Mouse (Mus musculus) embryonic facial prominence, embryonic 11.5 days (tissue): ENCODE measurements around the gene Pstk. TPM values are rescaled to one million over a fixed set of nuclear protein-coding genes. Genes with fewer than 3 reads are reported as not detected.

Experiments
- ATAC-seq: fragments of 200-750 bp; cut with Nextera tagmentation; replicated peaks from 2 replicates; pipeline ENCODE4 v1.8.0; 2017; ENCODE audit warnings: low read depth; ENCODE audit not compliant: insufficient number of reproducible peaks, low FRiP score, low TSS enrichment
- DNase-seq: peaks from one replicate; pipeline ENCODE4 v3.0.0-alpha.2; 2015; ENCODE audit warnings: low spot score
- H3K27ac ChIP-seq: fragments of 300-500 bp; sonication (generic); replicated peaks from 2 replicates; pipeline ENCODE4 v1.5.1; 2014; ENCODE audit warnings: mild to moderate bottlenecking, low read depth, low read length, control low read depth
- H3K27me3 ChIP-seq: fragments of 300-500 bp; sonication (generic); 2 replicates; pipeline ENCODE4 v1.6.1; 2014; ENCODE audit warnings: mild to moderate bottlenecking, low read length, moderate library complexity, mixed read lengths; ENCODE audit not compliant: control insufficient read depth, insufficient read depth
- H3K36me3 ChIP-seq: fragments of 300-500 bp; sonication (generic); replicated peaks from 2 replicates; pipeline ENCODE4 v1.6.1; 2014; ENCODE audit warnings: low read depth, mild to moderate bottlenecking, low read length, moderate library complexity, mixed read lengths; ENCODE audit not compliant: control insufficient read depth, insufficient read depth
- H3K4me1 ChIP-seq: fragments of 300-500 bp; sonication (generic); 2 replicates; pipeline ENCODE4 v1.6.1; 2014; ENCODE audit warnings: low read length, mixed read lengths; ENCODE audit not compliant: control insufficient read depth, insufficient read depth
- H3K4me2 ChIP-seq: fragments of 300-500 bp; sonication (generic); 2 replicates; pipeline ENCODE4 v1.6.1; 2014; ENCODE audit warnings: low read depth, mild to moderate bottlenecking, control low read depth, low read length, moderate library complexity
- H3K4me3 ChIP-seq: fragments of 300-500 bp; sonication (generic); 2 replicates; pipeline ENCODE4 v1.5.1; 2014; ENCODE audit warnings: low read depth, low read length, control low read depth
- H3K9ac ChIP-seq: fragments of 300-500 bp; sonication (generic); replicated peaks from 2 replicates; pipeline ENCODE4 v1.6.1; 2014; ENCODE audit warnings: mild to moderate bottlenecking, control low read depth, low read length
- H3K9me3 ChIP-seq: fragments of 300-500 bp; sonication (generic); replicated peaks from 2 replicates; pipeline ENCODE4 v1.6.1; 2016; ENCODE audit warnings: mild to moderate bottlenecking, low read length, inconsistent platforms, mixed read lengths; ENCODE audit not compliant: control insufficient read depth
- WGBS: fragments of 180-500 bp; shearing (Covaris S2); extraction: QIAGEN DNeasy Blood & Tissue Kit; methylation state at CpG from one replicate; pipeline ENCODE4 v1.1.7; 2014; 5-methylcytosine and 5-hydroxymethylcytosine counted together
- polyA plus RNA-seq: library from polyadenylated mRNA; unstranded; fragments of >200 nt; fragmentation: Nextera tagmentation; extraction: Ambion mirVana; gene quantifications from 2 replicates; pipeline ENCODE4 v1.2.1, GENCODE M21; 2014

Gene Pstk
- 66.6 and 70.0 TPM in 2 replicates for polyA plus RNA-seq

GRCm38 (mm10) chr7:131370648-131371469, at the start of gene Pstk:
Gene Pstk, plus strand, starts transcription at chr7:131371141.
- WGBS = 5% methylated on average over 47 of the region's 47 CpGs
- H3K4me3 ChIP-seq = peak within 1 kb of the TSS; percentile 72
- DNase-seq (peak; percentile 93), ATAC-seq (peak; percentile 93)
- H3K27ac ChIP-seq = peak within 1 kb of the TSS; percentile 89
- peak within 1 kb of the TSS; percentile 95 for H3K9ac ChIP-seq
- no peaks in the 10 kb centered on the region for H3K4me1 ChIP-seq
- H3K4me2 ChIP-seq = peak within 1 kb of the TSS; percentile 62
- H3K27me3 ChIP-seq = no peaks in the 10 kb centered on the region
- H3K9me3 ChIP-seq = no peaks in the 10 kb centered on the region
- no peaks in the 10 kb centered on the region for H3K36me3 ChIP-seq

GRCm38 (mm10) chr7:131322192-131322591, 48.7 kb upstream of the Pstk start, which contains the start of gene Cuzd1:
Gene Cuzd1, minus strand, starts transcription at chr7:131322292.
- Histone ChIP-seq H3K4me2 (no peak within 1 kb of the TSS), H3K36me3 (no peaks in the 10 kb centered on the region), H3K4me3 (no peak within 1 kb of the TSS), H3K4me1 (no peaks in the 10 kb centered on the region), H3K27ac (no peak within 1 kb of the TSS), H3K9me3 (no peaks in the 10 kb centered on the region), H3K27me3 (no peaks in the 10 kb centered on the region), H3K9ac (no peak within 1 kb of the TSS)
- DNase-seq (no peak), ATAC-seq (no peak)
- WGBS = 91% methylated on average over 2 of the region's 2 CpGs

GRCm38 (mm10) chr7:131327054-131327453, 43.9 kb upstream of the Pstk start:
- H3K36me3 ChIP-seq = no peaks in the 10 kb centered on the region
- no peaks in the 10 kb centered on the region for H3K4me1 ChIP-seq
- no peak overlapping the region for H3K4me2 ChIP-seq
- no peak overlapping the region for H3K27ac ChIP-seq
- H3K9ac ChIP-seq = no peak overlapping the region
- no peak overlapping the region for H3K4me3 ChIP-seq
- H3K9me3 ChIP-seq = no peaks in the 10 kb centered on the region
- ATAC-seq = no peak
- no peak for DNase-seq
- WGBS = 87% methylated on average over 5 of the region's 5 CpGs
- no peaks in the 10 kb centered on the region for H3K27me3 ChIP-seq

- 92% methylated on average over 5 of the region's 5 CpGs for WGBS
- H3K27ac ChIP-seq = no peak within 1 kb of the TSS
- H3K4me1 ChIP-seq = no peaks in the 10 kb centered on the region
- no peak within 1 kb of the TSS for H3K4me2 ChIP-seq
- H3K36me3 ChIP-seq = no peaks in the 10 kb centered on the region
- no peak for DNase-seq
- no peaks in the 10 kb centered on the region for H3K27me3 ChIP-seq
- H3K4me3 ChIP-seq = no peak within 1 kb of the TSS
- no peaks in the 10 kb centered on the region for H3K9me3 ChIP-seq
- no peak for ATAC-seq
- no peak within 1 kb of the TSS for H3K9ac ChIP-seq
These were observed 41.5 kb upstream of the Pstk start, which contains the start of gene Fam24b for GRCm38 (mm10) chr7:131329416-131329815. Gene Fam24b, minus strand, starts transcription at chr7:131329516.

GRCm38 (mm10) chr7:131331688-131332087, 39.3 kb upstream of the Pstk start:
- Histone ChIP-seq H3K4me1 (no peaks in the 10 kb centered on the region), H3K9me3 (no peaks in the 10 kb centered on the region), H3K9ac (no peak overlapping the region), H3K4me2 (no peak overlapping the region), H3K27ac (no peak overlapping the region), H3K36me3 (no peaks in the 10 kb centered on the region), H3K27me3 (no peaks in the 10 kb centered on the region), H3K4me3 (no peak overlapping the region)
- no peak for ATAC-seq
- DNase-seq = no peak
- 67% methylated on average over 2 of the region's 2 CpGs for whole genome bisulfite sequencing

GRCm38 (mm10) chr7:131333564-131333963, 37.4 kb upstream of the Pstk start, which contains the start of gene Fam24a:
Gene Fam24a, plus strand, starts transcription at chr7:131333864.
- Histone ChIP-seq H3K9ac (no peak within 1 kb of the TSS), H3K4me2 (no peak within 1 kb of the TSS), H3K4me3 (no peak within 1 kb of the TSS), H3K36me3 (no peaks in the 10 kb centered on the region), H3K4me1 (no peaks in the 10 kb centered on the region), H3K9me3 (no peaks in the 10 kb centered on the region), H3K27me3 (no peaks in the 10 kb centered on the region), H3K27ac (no peak within 1 kb of the TSS)
- ATAC-seq (no peak), DNase-seq (no peak)
- 41% methylated on average over 1 of the region's 1 CpGs for WGBS

GRCm38 (mm10) chr7:131337502-131338068, 33.4 kb upstream of the Pstk start:
- no peaks in the 10 kb centered on the region for H3K9me3 ChIP-seq
- no peak overlapping the region for H3K4me2 ChIP-seq
- no peak for DNase-seq
- H3K27ac ChIP-seq = no peak overlapping the region
- WGBS = 74% methylated on average over 8 of the region's 8 CpGs
- H3K4me3 ChIP-seq = no peak overlapping the region
- peaks cover 3% of the 10 kb centered on the region; the same call in 1 of the 2 replicates for H3K36me3 ChIP-seq
- no peaks in the 10 kb centered on the region for H3K4me1 ChIP-seq
- ATAC-seq = no peak
- H3K27me3 ChIP-seq = no peaks in the 10 kb centered on the region
- no peak overlapping the region for H3K9ac ChIP-seq
